Mouse (Mus musculus): ENCODE data around the gene Zfp628. TPM values are rescaled to one million over a fixed set of nuclear protein-coding genes. Genes with fewer than 3 reads are reported as not detected.

The Zfp628 gene
- polyA plus RNA-seq, 1 experiment from 2014 or later = 5.1 TPM

DNA sequence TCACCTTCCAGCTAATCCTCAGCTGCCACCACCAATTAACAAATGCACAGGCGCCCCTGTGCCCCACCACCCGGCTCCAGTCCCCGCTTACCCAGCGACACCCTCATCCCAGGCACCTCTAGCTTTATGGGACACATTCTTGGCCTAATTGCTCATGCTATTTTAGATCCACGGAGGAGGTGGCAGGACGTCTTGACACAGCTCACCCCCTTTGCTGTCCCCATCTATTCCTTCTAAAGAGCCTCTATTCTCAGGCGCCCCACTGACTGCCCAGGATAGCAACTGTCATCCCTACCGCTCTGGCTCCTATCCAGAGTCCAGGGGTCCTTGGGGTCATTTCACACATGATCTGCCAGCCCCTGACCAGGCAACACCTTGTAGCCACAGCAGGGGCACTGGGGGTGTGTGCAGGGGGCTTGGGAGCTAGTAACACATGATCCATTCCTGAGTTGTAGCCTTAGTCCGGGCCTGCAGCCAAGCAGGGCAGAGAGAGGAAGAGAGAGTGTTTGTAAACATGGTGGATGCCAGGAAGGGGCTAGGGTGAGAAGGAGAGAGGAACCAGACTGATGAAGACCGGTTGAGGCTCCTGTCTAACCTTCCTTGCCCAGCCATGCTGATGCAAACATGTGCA lies 38.9 kb downstream of the Zfp628 start:
- Histone ChIP-seq H3K36me3 (no peaks in the 10 kb centered on the region), H3K27ac (no peak overlapping the region), H3K4me3 (no peak overlapping the region), H3K27me3 (ENCODE audit: low read depth, poor library complexity, severe bottlenecking) (no peaks in the 10 kb centered on the region), H3K4me1 (peaks cover 3% of the 10 kb centered on the region; the same call in 1 of the 2 replicates), H3K9me3 (replicated peaks) (no peaks in the 10 kb centered on the region)
- DNase-seq (ENCODE audit: low spot score) = no peak
- 13% methylated on average over 10 of the region's 10 CpGs for WGBS

GRCm38 (mm10) chr7:4957361-4957760 lies 42.3 kb downstream of the Zfp628 start:
- no peaks in the 10 kb centered on the region for H3K4me1 ChIP-seq
- H3K27ac ChIP-seq = peak overlapping the region; percentile 19; the same call in 1 of the 2 replicates
- H3K4me3 ChIP-seq = no peak overlapping the region
- no peaks in the 10 kb centered on the region for H3K36me3 ChIP-seq
- H3K9me3 ChIP-seq (replicated peaks) = no peaks in the 10 kb centered on the region
- no peaks in the 10 kb centered on the region for H3K27me3 ChIP-seq (ENCODE audit: low read depth, poor library complexity, severe bottlenecking)
- no peak for DNase-seq (ENCODE audit: low spot score)
- WGBS = 82% methylated on average over 10 of the region's 10 CpGs

- Histone ChIP-seq H3K4me3 (no peak overlapping the region), H3K4me1 (peaks cover 7% of the 10 kb centered on the region; the same call in 1 of the 2 replicates), H3K27me3 (ENCODE audit: low read depth, poor library complexity, severe bottlenecking) (no peaks in the 10 kb centered on the region), H3K27ac (no peak overlapping the region), H3K9me3 (replicated peaks) (no peaks in the 10 kb centered on the region), H3K36me3 (no peaks in the 10 kb centered on the region)
- WGBS = 79% methylated on average over 5 of the region's 5 CpGs
- DNase-seq (ENCODE audit: low spot score) = no peak
Measured at GRCm38 (mm10) chr7:4963527-4963926, 48.5 kb downstream of the Zfp628 start.

GRCm38 (mm10) chr7:4964272-4964671 lies 49.3 kb downstream of the Zfp628 start, which contains the start of gene Sbk2:
Gene Sbk2, minus strand, starts transcription at chr7:4964406.
- Histone ChIP-seq H3K27me3 (ENCODE audit: low read depth, poor library complexity, severe bottlenecking) (no peaks in the 10 kb centered on the region), H3K4me1 (peaks cover 7% of the 10 kb centered on the region; the same call in 1 of the 2 replicates), H3K4me3 (no peak within 1 kb of the TSS), H3K9me3 (replicated peaks) (no peaks in the 10 kb centered on the region), H3K27ac (no peak within 1 kb of the TSS), H3K36me3 (no peaks in the 10 kb centered on the region)
- 3% methylated on average over 10 of the region's 10 CpGs for WGBS
- peak; percentile 72 for DNase-seq (ENCODE audit: low spot score)

GRCm38 (mm10) chr7:4964988-4965387 lies 50.0 kb downstream of the Zfp628 start:
- Histone ChIP-seq H3K27me3 (ENCODE audit: low read depth, poor library complexity, severe bottlenecking) (no peaks in the 10 kb centered on the region), H3K36me3 (no peaks in the 10 kb centered on the region), H3K4me3 (no peak overlapping the region), H3K4me1 (peaks cover 7% of the 10 kb centered on the region; the same call in 1 of the 2 replicates), H3K27ac (no peak overlapping the region), H3K9me3 (replicated peaks) (no peaks in the 10 kb centered on the region)
- DNase-seq (ENCODE audit: low spot score) = no peak
- 82% methylated on average over 5 of the region's 5 CpGs for WGBS

GRCm38 (mm10) chr7:4971068-4971467 lies 56.1 kb downstream of the Zfp628 start, which contains the start of gene Sbk3:
Gene Sbk3, minus strand, starts transcription at chr7:4971168.
- H3K27me3 ChIP-seq (ENCODE audit: low read depth, poor library complexity, severe bottlenecking) = no peaks in the 10 kb centered on the region
- 51% methylated on average over 6 of the region's 6 CpGs for WGBS
- H3K27ac ChIP-seq = no peak within 1 kb of the TSS
- H3K4me3 ChIP-seq = no peak within 1 kb of the TSS
- H3K9me3 ChIP-seq (replicated peaks) = no peaks in the 10 kb centered on the region
- H3K36me3 ChIP-seq = no peaks in the 10 kb centered on the region
- DNase-seq (ENCODE audit: low spot score) = no peak
- H3K4me1 ChIP-seq = peaks cover 3% of the 10 kb centered on the region; the same call in 1 of the 2 replicates

Other genes starting within 250 kb of the Zfp628 start
- 123 and 130 TPM in 2 replicates for gene Hspbp1, start 230.1 kb upstream of the Zfp628 start, polyA plus RNA-seq (2016; fragmentation: Nextera tagmentation; extraction: Ambion mirVana)
- gene Brsk1, start 224.6 kb upstream of the Zfp628 start, polyA plus RNA-seq (2016; fragmentation: Nextera tagmentation; extraction: Ambion mirVana) = 1.3 TPM in 2 replicates
- gene Tmem150b, start 190.0 kb upstream of the Zfp628 start, polyA plus RNA-seq (2016; fragmentation: Nextera tagmentation; extraction: Ambion mirVana) = 0.13 TPM in 1 of 2 replicates, not detected in the other
- gene Kmt5c, start 175.1 kb upstream of the Zfp628 start, polyA plus RNA-seq (2016; fragmentation: Nextera tagmentation; extraction: Ambion mirVana) = 88.9 and 100 TPM in 2 replicates
- gene Cox6b2, start 162.1 kb upstream of the Zfp628 start, polyA plus RNA-seq (2016; fragmentation: Nextera tagmentation; extraction: Ambion mirVana) = 36.7 and 51.5 TPM in 2 replicates
- gene Fam71e2, start 143.9 kb upstream of the Zfp628 start, polyA plus RNA-seq (2016; fragmentation: Nextera tagmentation; extraction: Ambion mirVana) = not detected in 2 replicates
- 0.09 TPM in 1 of 2 replicates, not detected in the other for gene Il11, start 132.4 kb upstream of the Zfp628 start, polyA plus RNA-seq (2016; fragmentation: Nextera tagmentation; extraction: Ambion mirVana)
- gene Tmem190, start 132.3 kb upstream of the Zfp628 start, polyA plus RNA-seq (2016; fragmentation: Nextera tagmentation; extraction: Ambion mirVana) = not detected in 2 replicates
- 4.8 and 5.8 TPM in 2 replicates for gene Tmem238, start 125.6 kb upstream of the Zfp628 start, polyA plus RNA-seq (2016; fragmentation: Nextera tagmentation; extraction: Ambion mirVana)
- gene Rpl28, start 122.3 kb upstream of the Zfp628 start, polyA plus RNA-seq (2016; fragmentation: Nextera tagmentation; extraction: Ambion mirVana) = 396 and 427 TPM in 2 replicates
- 500 and 550 TPM in 2 replicates for gene Ube2s, start 102.6 kb upstream of the Zfp628 start, polyA plus RNA-seq (2016; fragmentation: Nextera tagmentation; extraction: Ambion mirVana)
- gene Shisa7, start 70.5 kb upstream of the Zfp628 start, polyA plus RNA-seq (2016; fragmentation: Nextera tagmentation; extraction: Ambion mirVana) = 0.16 and 0.18 TPM in 2 replicates
- 2.6 and 3.1 TPM in 2 replicates for gene Isoc2b, start 45.0 kb upstream of the Zfp628 start, polyA plus RNA-seq (2016; fragmentation: Nextera tagmentation; extraction: Ambion mirVana)
- 0.46 and 0.64 TPM in 2 replicates for gene Isoc2a, start 38.1 kb upstream of the Zfp628 start, polyA plus RNA-seq (2016; fragmentation: Nextera tagmentation; extraction: Ambion mirVana)
- gene Gm36210, start 8.7 kb upstream of the Zfp628 start, polyA plus RNA-seq (2016; fragmentation: Nextera tagmentation; extraction: Ambion mirVana) = not detected in 2 replicates
- gene Nat14, start 6.8 kb downstream of the Zfp628 start, polyA plus RNA-seq (2016; fragmentation: Nextera tagmentation; extraction: Ambion mirVana) = 2.8 and 4.9 TPM in 2 replicates
- gene Ssc5d, start 10.6 kb downstream of the Zfp628 start, polyA plus RNA-seq (2016; fragmentation: Nextera tagmentation; extraction: Ambion mirVana) = 0.95 and 2.0 TPM in 2 replicates
- 0.10 and 0.18 TPM in 2 replicates for gene Sbk2, start 49.2 kb downstream of the Zfp628 start, polyA plus RNA-seq (2016; fragmentation: Nextera tagmentation; extraction: Ambion mirVana)
- gene Sbk3, start 56.0 kb downstream of the Zfp628 start, polyA plus RNA-seq (2016; fragmentation: Nextera tagmentation; extraction: Ambion mirVana) = not detected in 2 replicates
- gene Zfp579, start 80.9 kb downstream of the Zfp628 start, polyA plus RNA-seq (2016; fragmentation: Nextera tagmentation; extraction: Ambion mirVana) = 21.9 and 28.3 TPM in 2 replicates
- gene Zfp524, start 99.2 kb downstream of the Zfp628 start, polyA plus RNA-seq (2016; fragmentation: Nextera tagmentation; extraction: Ambion mirVana) = 8.2 and 9.0 TPM in 2 replicates
- 64.8 and 68.3 TPM in 2 replicates for gene Fiz1, start 99.5 kb downstream of the Zfp628 start, polyA plus RNA-seq (2016; fragmentation: Nextera tagmentation; extraction: Ambion mirVana)
- gene Gm44973, start 100.3 kb downstream of the Zfp628 start, polyA plus RNA-seq (2016; fragmentation: Nextera tagmentation; extraction: Ambion mirVana) = 2.0 TPM in 1 of 2 replicates, not detected in the other
- 7.5 and 7.7 TPM in 2 replicates for gene Zfp865, start 105.2 kb downstream of the Zfp628 start, polyA plus RNA-seq (2016; fragmentation: Nextera tagmentation; extraction: Ambion mirVana)
- 5.5 and 9.0 TPM in 2 replicates for gene Ccdc106, start 105.3 kb downstream of the Zfp628 start, polyA plus RNA-seq (2016; fragmentation: Nextera tagmentation; extraction: Ambion mirVana)
- not detected in 2 replicates for gene 4632433K11Rik, start 118.9 kb downstream of the Zfp628 start, polyA plus RNA-seq (2016; fragmentation: Nextera tagmentation; extraction: Ambion mirVana)
- gene Zfp784, start 123.2 kb downstream of the Zfp628 start, polyA plus RNA-seq (2016; fragmentation: Nextera tagmentation; extraction: Ambion mirVana) = 2.5 and 4.0 TPM in 2 replicates
- 30.1 and 34.3 TPM in 2 replicates for gene Zfp580, start 136.3 kb downstream of the Zfp628 start, polyA plus RNA-seq (2016; fragmentation: Nextera tagmentation; extraction: Ambion mirVana)
- 202 and 203 TPM in 2 replicates for gene U2af2, start 146.9 kb downstream of the Zfp628 start, polyA plus RNA-seq (2016; fragmentation: Nextera tagmentation; extraction: Ambion mirVana)
- 64.5 and 69.1 TPM in 2 replicates for gene Epn1, start 165.0 kb downstream of the Zfp628 start, polyA plus RNA-seq (2016; fragmentation: Nextera tagmentation; extraction: Ambion mirVana)
- not detected in 2 replicates for gene Rfpl4, start 201.7 kb downstream of the Zfp628 start, polyA plus RNA-seq (2016; fragmentation: Nextera tagmentation; extraction: Ambion mirVana)
- 0.20 and 0.53 TPM in 2 replicates for gene Rasl2-9, start 210.7 kb downstream of the Zfp628 start, polyA plus RNA-seq (2016; fragmentation: Nextera tagmentation; extraction: Ambion mirVana)
- gene Vmn1r55, start 234.5 kb downstream of the Zfp628 start, polyA plus RNA-seq (2016; fragmentation: Nextera tagmentation; extraction: Ambion mirVana) = 0.05 TPM in 1 of 2 replicates, not detected in the other

Measured in limb, embryonic 10.5 days (tissue).